Mouse (Mus musculus): ENCODE measurements around the gene Pabpn1. TPM values are rescaled to one million over a fixed set of nuclear protein-coding genes. Genes with fewer than 3 reads are reported as not detected.
A peak's percentile ranks its signal among the peaks of the same experiment; 100 is the strongest.

Pabpn1 gene
- polyA plus RNA-seq, 2 experiments from 2014 or later = 19.6 to 33.9 TPM

- ATAC-seq = peak; percentile 97
These were observed 1.4 kb downstream of the Pabpn1 start for GRCm38 (mm10) chr14:54893651-54894181.

- no peak for ATAC-seq
These were observed 2.2 kb downstream of the Pabpn1 start for GRCm38 (mm10) chr14:54894296-54895151.

- no peak for ATAC-seq
These were observed 5.1 kb downstream of the Pabpn1 start for GRCm38 (mm10) chr14:54897445-54897844.

- ATAC-seq = peak; percentile 85
These were observed 8.1 kb downstream of the Pabpn1 start for GRCm38 (mm10) chr14:54900383-54900782.

GRCm38 (mm10) chr14:54903641-54904040, 11.3 kb downstream of the Pabpn1 start:
- no peak for ATAC-seq

GRCm38 (mm10) chr14:54908682-54909081, 16.4 kb downstream of the Pabpn1 start:
- no peak for ATAC-seq

GRCm38 (mm10) chr14:54912109-54912850, 20.0 kb downstream of the Pabpn1 start:
- no peak for ATAC-seq

GRCm38 (mm10) chr14:54912886-54913285, 20.6 kb downstream of the Pabpn1 start, which contains the start of gene Slc22a17:
TSS of gene Slc22a17 (minus strand) at chr14:54913132.
- ATAC-seq = peak; percentile 89

GRCm38 (mm10) chr14:54913343-54913742, 21.0 kb downstream of the Pabpn1 start:
- peak; percentile 14 for ATAC-seq

GRCm38 (mm10) chr14:54920076-54920685, 27.9 kb downstream of the Pabpn1 start:
- no peak for ATAC-seq

- no peak for ATAC-seq
These were observed 32.5 kb downstream of the Pabpn1 start for GRCm38 (mm10) chr14:54924641-54925348.

- no peak for ATAC-seq
These were observed 33.3 kb downstream of the Pabpn1 start, which contains the start of gene Efs for GRCm38 (mm10) chr14:54925349-54926342. TSS of gene Efs (minus strand) at chr14:54926126.

GRCm38 (mm10) chr14:54926401-54927158, 34.3 kb downstream of the Pabpn1 start:
- no peak for ATAC-seq

GRCm38 (mm10) chr14:54927296-54927695, 35.0 kb downstream of the Pabpn1 start:
- no peak for ATAC-seq

GRCm38 (mm10) chr14:54929801-54930200, 37.5 kb downstream of the Pabpn1 start:
- no peak for ATAC-seq

- ATAC-seq = no peak
These were observed 38.1 kb downstream of the Pabpn1 start for GRCm38 (mm10) chr14:54930431-54930830.

- no peak for ATAC-seq
These were observed 40.4 kb downstream of the Pabpn1 start, which contains the start of gene Il25 for GRCm38 (mm10) chr14:54932645-54933150. TSS of gene Il25 (plus strand) at chr14:54932695.

GRCm38 (mm10) chr14:54935904-54936830, 43.9 kb downstream of the Pabpn1 start, which contains the start of gene Cmtm5:
TSS of gene Cmtm5 (plus strand) at chr14:54936261.
- ATAC-seq = no peak

- no peak for ATAC-seq
These were observed 44.5 kb downstream of the Pabpn1 start for GRCm38 (mm10) chr14:54936831-54937160.

All from CD4-positive, CD25-positive, alpha-beta regulatory T cell, adult 4 months (primary cell).